Mouse (Mus musculus) neural tube, embryonic 15.5 days (tissue): Measurements from ENCODE around the gene Pml. TPM values are rescaled to one million over a fixed set of nuclear protein-coding genes. Genes with fewer than 3 reads are reported as not detected.
"Not testable (repeated sequence)": the region's sequence is repeated elsewhere in the genome, so short reads cannot be mapped to it uniquely, and the experiment has no call there.

Experiments
- ATAC-seq: fragments of 200-750 bp; cut with Nextera tagmentation; 2 replicates; pipeline ENCODE4 v1.8.0; 2017; ENCODE audit warnings: mild to moderate bottlenecking, moderate TSS enrichment, moderate library complexity; ENCODE audit not compliant: low FRiP score
- H3K27ac ChIP-seq: fragments of 300-500 bp; sonication (generic); replicated peaks from 2 replicates; pipeline ENCODE4 v1.5.1; 2015; ENCODE audit warnings: mild to moderate bottlenecking, inconsistent platforms
- H3K27me3 ChIP-seq: fragments of 300-500 bp; sonication (generic); replicated peaks from 2 replicates; pipeline ENCODE4 v1.6.1; 2015; ENCODE audit warnings: inconsistent platforms
- H3K36me3 ChIP-seq: fragments of 300-500 bp; sonication (generic); 2 replicates; pipeline ENCODE4 v1.6.1; 2015; ENCODE audit warnings: inconsistent platforms
- H3K4me1 ChIP-seq: fragments of 300-500 bp; sonication (generic); 2 replicates; pipeline ENCODE4 v1.6.1; 2015; ENCODE audit warnings: inconsistent platforms
- H3K4me2 ChIP-seq: fragments of 300-500 bp; sonication (generic); 2 replicates; pipeline ENCODE4 v1.6.1; 2015; ENCODE audit warnings: inconsistent platforms, mild to moderate bottlenecking, moderate library complexity
- H3K4me3 ChIP-seq: fragments of 300-500 bp; sonication (generic); replicated peaks from 2 replicates; pipeline ENCODE4 v1.5.1; 2015; ENCODE audit warnings: mild to moderate bottlenecking, inconsistent platforms
- H3K9ac ChIP-seq: fragments of 300-500 bp; sonication (generic); replicated peaks from 2 replicates; pipeline ENCODE4 v1.6.1; 2015; ENCODE audit warnings: mild to moderate bottlenecking, inconsistent platforms
- H3K9me3 ChIP-seq: fragments of 300-500 bp; sonication (generic); replicated peaks from 2 replicates; pipeline ENCODE4 v1.6.1; 2016; ENCODE audit warnings: inconsistent platforms
- WGBS: fragments of 180-500 bp; shearing (Covaris S2); methylation state at CpG from one replicate; pipeline ENCODE4 v1.1.7; 2015; ENCODE audit warnings: mixed read lengths; 5-methylcytosine and 5-hydroxymethylcytosine counted together
- polyA plus RNA-seq: library from polyadenylated mRNA; unstranded; fragments of >200 nt; fragmentation: Nextera tagmentation; extraction: Ambion mirVana; gene quantifications from 2 replicates; pipeline ENCODE4 v1.2.1, GENCODE M21; 2015

The Pml gene
- polyA plus RNA-seq, 1 experiment from 2014 or later, result 3.9 TPM

DNA sequence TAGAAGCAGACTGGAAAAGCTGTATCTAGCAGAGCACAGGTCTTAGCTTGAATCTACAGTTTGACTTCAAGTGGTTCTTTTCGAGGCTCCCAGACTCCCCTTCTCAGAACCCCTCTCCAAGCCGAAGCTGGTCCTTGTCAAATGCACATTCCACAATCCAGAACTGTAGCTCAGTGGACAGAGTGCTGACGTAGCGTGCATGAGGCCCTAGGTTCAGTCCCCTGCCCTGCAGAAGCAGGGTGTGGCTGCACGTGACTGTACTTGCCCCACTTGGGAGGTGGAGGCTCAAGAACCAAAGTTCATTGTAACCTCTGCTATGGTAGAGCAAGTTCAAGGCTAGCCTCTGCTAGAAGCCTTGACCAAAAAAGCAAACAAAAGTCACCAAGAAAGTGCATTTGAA, 30.2 kb upstream of the Pml start:
- 66% methylated on average over 5 of the region's 5 CpGs for WGBS
- Histone ChIP-seq H3K4me3 (no peak overlapping the region), H3K27me3 (no peaks in the 10 kb centered on the region), H3K27ac (no peak overlapping the region), H3K9me3 (no peaks in the 10 kb centered on the region), H3K4me2 (no peak overlapping the region), H3K4me1 (peaks cover 15% of the 10 kb centered on the region), H3K36me3 (no peaks in the 10 kb centered on the region), H3K9ac (no peak overlapping the region)
- no peak for ATAC-seq

GRCm38 (mm10) chr9:58278821-58279723, 29.5 kb upstream of the Pml start:
- Histone ChIP-seq H3K9ac (no peak overlapping the region), H3K9me3 (no peaks in the 10 kb centered on the region), H3K4me2 (no peak overlapping the region), H3K27me3 (no peaks in the 10 kb centered on the region), H3K4me3 (no peak overlapping the region), H3K36me3 (no peaks in the 10 kb centered on the region), H3K4me1 (peaks cover 20% of the 10 kb centered on the region), H3K27ac (no peak overlapping the region)
- WGBS, result 42% methylated on average over 4 of the region's 4 CpGs
- no peak for ATAC-seq

DNA sequence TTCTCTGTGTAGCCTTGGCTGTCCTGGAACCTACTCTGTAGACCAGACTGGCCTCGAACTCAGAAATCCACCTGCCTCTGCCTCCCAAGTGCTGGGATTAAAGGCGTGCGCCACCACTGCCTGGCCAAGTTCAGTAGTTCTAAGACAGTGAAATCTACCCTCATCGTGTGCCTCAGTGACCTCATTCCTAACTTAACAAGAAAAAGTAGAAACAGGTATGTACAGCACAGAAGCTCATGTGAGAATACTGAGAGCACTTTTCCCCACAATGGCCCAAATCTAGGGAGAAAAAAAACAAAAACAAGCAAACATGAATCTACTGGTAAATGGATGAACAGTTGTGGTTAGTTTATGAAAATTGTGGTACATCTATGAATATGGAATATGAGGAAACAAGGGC, 28.7 kb upstream of the Pml start:
- no peaks in the 10 kb centered on the region for H3K36me3 ChIP-seq
- WGBS, result 92% methylated on average over 4 of the region's 4 CpGs
- H3K9me3 ChIP-seq, result no peaks in the 10 kb centered on the region
- no peaks in the 10 kb centered on the region for H3K27me3 ChIP-seq
- peaks cover 20% of the 10 kb centered on the region for H3K4me1 ChIP-seq
- no peak overlapping the region for H3K4me2 ChIP-seq
- no peak overlapping the region for H3K9ac ChIP-seq
- no peak for ATAC-seq
- no peak overlapping the region for H3K27ac ChIP-seq
- no peak overlapping the region for H3K4me3 ChIP-seq

GRCm38 (mm10) chr9:58276346-58276745, 26.8 kb upstream of the Pml start:
- ATAC-seq, result no peak
- peaks cover 20% of the 10 kb centered on the region for H3K4me1 ChIP-seq
- H3K27ac ChIP-seq, result no peak overlapping the region
- 29% methylated on average over 5 of the region's 5 CpGs for WGBS
- H3K4me3 ChIP-seq, result no peak overlapping the region
- H3K36me3 ChIP-seq, result no peaks in the 10 kb centered on the region
- no peaks in the 10 kb centered on the region for H3K9me3 ChIP-seq
- no peaks in the 10 kb centered on the region for H3K27me3 ChIP-seq
- H3K4me2 ChIP-seq, result no peak overlapping the region
- no peak overlapping the region for H3K9ac ChIP-seq

DNA sequence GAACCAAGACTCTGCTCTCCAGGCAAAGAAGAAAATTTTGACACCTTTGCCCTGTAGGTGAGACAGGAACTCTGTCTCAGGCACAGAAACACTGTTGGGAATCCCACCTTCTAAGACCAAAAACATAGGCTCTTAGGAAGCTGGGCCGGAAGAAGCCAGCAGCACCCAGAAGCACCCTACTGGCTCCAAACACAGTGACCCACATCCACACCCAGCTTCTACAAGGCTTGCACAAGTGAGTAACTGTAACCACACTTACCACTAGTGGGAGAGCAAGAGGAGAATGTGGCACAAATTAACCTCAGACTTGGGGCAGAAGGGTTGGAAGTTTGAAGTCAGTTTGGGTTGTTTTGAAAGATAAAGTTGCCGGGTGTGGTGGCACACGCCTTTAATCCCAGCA, 26.2 kb upstream of the Pml start:
- peak overlapping the region; percentile 51 for H3K27ac ChIP-seq
- WGBS, result 86% methylated on average over 3 of the region's 3 CpGs

GRCm38 (mm10) chr9:58275115-58275774, 25.7 kb upstream of the Pml start:
- no peak overlapping the region for H3K4me2 ChIP-seq
- no peak; the same call in 1 of the 2 replicates for ATAC-seq
- H3K36me3 ChIP-seq, result no peaks in the 10 kb centered on the region
- peaks cover 15% of the 10 kb centered on the region for H3K4me1 ChIP-seq
- no peak overlapping the region for H3K4me3 ChIP-seq
- H3K9ac ChIP-seq, result no peak overlapping the region
- no peaks in the 10 kb centered on the region for H3K27me3 ChIP-seq
- WGBS, result 35% methylated on average over 8 of the region's 8 CpGs
- no peaks in the 10 kb centered on the region for H3K9me3 ChIP-seq
- H3K27ac ChIP-seq, result peak overlapping the region; percentile 51

More for the DNA sequence above, 26.2 kb upstream of the Pml start:
- Histone ChIP-seq H3K4me3 (no peak overlapping the region), H3K4me2 (no peak overlapping the region), H3K9ac (no peak overlapping the region), H3K27me3 (no peaks in the 10 kb centered on the region), H3K4me1 (peaks cover 20% of the 10 kb centered on the region), H3K9me3 (no peaks in the 10 kb centered on the region), H3K36me3 (no peaks in the 10 kb centered on the region)
- no peak for ATAC-seq

GRCm38 (mm10) chr9:58274626-58275025, 25.0 kb upstream of the Pml start:
- Histone ChIP-seq H3K4me1 (peaks cover 14% of the 10 kb centered on the region), H3K4me3 (no peak overlapping the region), H3K27me3 (no peaks in the 10 kb centered on the region), H3K9me3 (no peaks in the 10 kb centered on the region), H3K4me2 (no peak overlapping the region), H3K9ac (no peak overlapping the region), H3K27ac (peak overlapping the region; percentile 51; the same call in 1 of the 2 replicates), H3K36me3 (no peaks in the 10 kb centered on the region)
- no peak for ATAC-seq
- WGBS, result 42% methylated on average over 3 of the region's 3 CpGs

- 86% methylated on average over 7 of the region's 7 CpGs for WGBS
- no peak overlapping the region for H3K4me3 ChIP-seq
These were observed 24.6 kb upstream of the Pml start for GRCm38 (mm10) chr9:58274101-58274604.

GRCm38 (mm10) chr9:58272855-58273254, 23.3 kb upstream of the Pml start:
- Histone ChIP-seq H3K9me3 (no peaks in the 10 kb centered on the region), H3K4me1 (peaks cover 14% of the 10 kb centered on the region), H3K36me3 (no peaks in the 10 kb centered on the region), H3K4me2 (no peak overlapping the region), H3K4me3 (no peak overlapping the region), H3K9ac (no peak overlapping the region), H3K27me3 (no peaks in the 10 kb centered on the region), H3K27ac (no peak overlapping the region)
- WGBS, result 73% methylated on average over 9 of the region's 9 CpGs
- ATAC-seq, result no peak

More at GRCm38 (mm10) chr9:58274101-58274604, 24.6 kb upstream of the Pml start:
- Histone ChIP-seq H3K27ac (0 out of 2 replicates have a peak overlapping the region, but pooled peaks have one; percentile 13), H3K9me3 (no peaks in the 10 kb centered on the region), H3K4me1 (peaks cover 14% of the 10 kb centered on the region), H3K27me3 (no peaks in the 10 kb centered on the region), H3K4me2 (no peak overlapping the region), H3K9ac (no peak overlapping the region), H3K36me3 (no peaks in the 10 kb centered on the region)
- ATAC-seq, result no peak

DNA sequence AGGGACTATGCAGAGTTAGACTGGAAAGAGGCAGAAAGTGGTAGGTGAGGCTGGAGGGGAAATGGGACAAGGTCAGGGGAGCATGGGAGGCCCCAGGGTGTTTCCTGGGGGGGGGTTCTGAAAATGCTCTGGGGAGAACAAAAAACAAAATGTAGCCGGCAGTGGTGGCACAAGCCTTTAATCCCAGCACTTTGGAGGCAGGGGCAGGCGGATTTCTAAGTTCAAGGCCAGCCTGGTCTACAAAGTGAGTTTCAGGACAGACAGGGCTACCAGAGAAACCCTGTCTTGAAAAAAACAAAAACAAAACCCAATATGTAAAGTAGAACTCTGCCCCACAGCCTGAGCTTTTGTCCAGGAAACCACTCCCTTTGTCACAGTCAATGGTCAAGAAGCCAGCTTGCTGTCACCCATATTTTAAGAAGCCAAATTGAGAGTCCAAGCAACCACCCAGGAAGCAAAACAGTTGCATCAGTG, 22.5 kb upstream of the Pml start:
- 73% methylated on average over 2 of the region's 2 CpGs for WGBS
- H3K27me3 ChIP-seq, result no peaks in the 10 kb centered on the region
- no peak overlapping the region for H3K9ac ChIP-seq
- H3K4me3 ChIP-seq, result no peak overlapping the region
- ATAC-seq, result no peak
- no peaks in the 10 kb centered on the region for H3K36me3 ChIP-seq
- H3K27ac ChIP-seq, result no peak overlapping the region
- peaks cover 14% of the 10 kb centered on the region for H3K4me1 ChIP-seq
- no peaks in the 10 kb centered on the region for H3K9me3 ChIP-seq
- H3K4me2 ChIP-seq, result no peak overlapping the region

DNA sequence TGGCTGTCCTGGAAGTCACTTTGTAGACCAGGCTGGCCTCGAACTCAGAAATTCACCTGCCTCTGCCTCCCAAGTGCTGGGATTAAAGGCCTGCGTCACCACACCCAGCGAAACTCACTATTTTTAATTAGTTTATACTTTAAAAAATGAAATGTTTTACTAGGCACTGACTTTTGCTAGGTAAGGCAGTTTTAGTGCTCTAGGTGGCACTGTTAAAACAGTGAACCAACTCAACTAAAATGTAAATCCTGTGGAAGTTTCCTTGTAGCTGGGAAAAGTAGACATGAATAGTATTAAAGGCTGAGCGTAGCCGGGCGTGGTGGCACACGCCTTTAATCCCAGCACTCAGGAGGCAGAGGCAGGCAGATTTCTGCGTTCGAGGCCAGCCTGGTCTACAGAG, 22.0 kb upstream of the Pml start:
- H3K27ac ChIP-seq, H3K4me2 ChIP-seq, H3K4me3 ChIP-seq, H3K27me3 ChIP-seq, H3K36me3 ChIP-seq, H3K9me3 ChIP-seq, H3K9ac ChIP-seq, ATAC-seq: not testable (repeated sequence)
- WGBS, result 92% methylated on average over 9 of the region's 9 CpGs
- H3K4me1 ChIP-seq, result peaks cover 14% of the 10 kb centered on the region

GRCm38 (mm10) chr9:58271109-58271508, 21.5 kb upstream of the Pml start:
- H3K27me3 ChIP-seq, result no peaks in the 10 kb centered on the region
- WGBS, result 95% methylated on average over 3 of the region's 3 CpGs
- H3K27ac ChIP-seq, result no peak overlapping the region
- no peak overlapping the region for H3K9ac ChIP-seq
- H3K36me3 ChIP-seq, result no peaks in the 10 kb centered on the region
- H3K4me2 ChIP-seq, result no peak overlapping the region
- peaks cover 14% of the 10 kb centered on the region for H3K4me1 ChIP-seq
- no peaks in the 10 kb centered on the region for H3K9me3 ChIP-seq
- no peak for ATAC-seq
- no peak overlapping the region for H3K4me3 ChIP-seq
